Mouse (Mus musculus): ENCODE measurements around the gene Col5a3.
A peak's percentile ranks its signal among the peaks of the same experiment; 100 is the strongest.

Gene Col5a3

GRCm38 (mm10) chr9:20805159-20805495, 9.7 kb downstream of the Col5a3 start:
- peak; percentile 31 for DNase-seq (ENCODE audit: low spot score)

GRCm38 (mm10) chr9:20804266-20805158, 10.4 kb downstream of the Col5a3 start:
- DNase-seq (ENCODE audit: low spot score): peak; percentile 69

GRCm38 (mm10) chr9:20794108-20794806, 20.6 kb downstream of the Col5a3 start:
- peak; percentile 45 for DNase-seq (ENCODE audit: low spot score)

- DNase-seq (ENCODE audit: low spot score): no peak
Measured at GRCm38 (mm10) chr9:20790345-20790744, 24.5 kb downstream of the Col5a3 start.

- DNase-seq (ENCODE audit: low spot score): no peak
Measured at GRCm38 (mm10) chr9:20789651-20790050, 25.2 kb downstream of the Col5a3 start.

GRCm38 (mm10) chr9:20787992-20788391, 26.9 kb downstream of the Col5a3 start:
- no peak for DNase-seq (ENCODE audit: low spot score)

GRCm38 (mm10) chr9:20785055-20785454, 29.8 kb downstream of the Col5a3 start:
- DNase-seq (ENCODE audit: low spot score): no peak

GRCm38 (mm10) chr9:20781286-20781685, 33.6 kb downstream of the Col5a3 start:
- DNase-seq (ENCODE audit: low spot score): no peak

- DNase-seq (ENCODE audit: low spot score): no peak
Measured at GRCm38 (mm10) chr9:20765274-20765673, 49.6 kb downstream of the Col5a3 start.

GRCm38 (mm10) chr9:20763099-20763498, 51.8 kb downstream of the Col5a3 start:
- peak; percentile 20 for DNase-seq (ENCODE audit: low spot score)

- DNase-seq (ENCODE audit: low spot score): no peak
Measured at GRCm38 (mm10) chr9:20762197-20762961, 52.5 kb downstream of the Col5a3 start.

GRCm38 (mm10) chr9:20761388-20761787, 53.5 kb downstream of the Col5a3 start:
- no peak for DNase-seq (ENCODE audit: low spot score)

- peak; percentile 77 for DNase-seq (ENCODE audit: low spot score)
Measured at GRCm38 (mm10) chr9:20760813-20761212, 54.1 kb downstream of the Col5a3 start.

GRCm38 (mm10) chr9:20758896-20759295, 56.0 kb downstream of the Col5a3 start:
- no peak for DNase-seq (ENCODE audit: low spot score)

GRCm38 (mm10) chr9:20758243-20758642, 56.6 kb downstream of the Col5a3 start:
- DNase-seq (ENCODE audit: low spot score): no peak

GRCm38 (mm10) chr9:20757087-20757955, 57.5 kb downstream of the Col5a3 start:
- DNase-seq (ENCODE audit: low spot score): peak; percentile 80

- no peak for DNase-seq (ENCODE audit: low spot score)
Measured at GRCm38 (mm10) chr9:20756081-20756700, 58.7 kb downstream of the Col5a3 start.

GRCm38 (mm10) chr9:20754335-20754734, 60.5 kb downstream of the Col5a3 start:
- DNase-seq (ENCODE audit: low spot score): no peak

- no peak for DNase-seq (ENCODE audit: low spot score)
Measured at GRCm38 (mm10) chr9:20751477-20752029, 63.3 kb downstream of the Col5a3 start.

GRCm38 (mm10) chr9:20749213-20749612, 65.7 kb downstream of the Col5a3 start:
- DNase-seq (ENCODE audit: low spot score): no peak

GRCm38 (mm10) chr9:20748540-20748939, 66.3 kb downstream of the Col5a3 start:
- no peak for DNase-seq (ENCODE audit: low spot score)
